Mouse (Mus musculus) brain, embryonic 14.5 days (tissue): Measurements from ENCODE around the gene Nfe2l2.

ENCODE experiments used
- CTCF ChIP-seq: fragments of 200-500 bp; IDR thresholded peaks from 2 replicates; pipeline ENCODE4 v1.5.1; 2012; ENCODE audit warnings: inconsistent platforms, mild to moderate bottlenecking, moderate library complexity, borderline replicate concordance; ENCODE audit not compliant: insufficient read depth, insufficient read length; ENCODE audit errors: extremely low read depth
- POLR2A ChIP-seq: fragments of 200-500 bp; IDR thresholded peaks from 2 replicates; pipeline ENCODE4 v1.6.1; 2012; ENCODE audit warnings: mild to moderate bottlenecking, inconsistent platforms, borderline replicate concordance; ENCODE audit not compliant: poor library complexity, insufficient read depth, insufficient read length, severe bottlenecking; ENCODE audit errors: extremely low read depth

DNA sequence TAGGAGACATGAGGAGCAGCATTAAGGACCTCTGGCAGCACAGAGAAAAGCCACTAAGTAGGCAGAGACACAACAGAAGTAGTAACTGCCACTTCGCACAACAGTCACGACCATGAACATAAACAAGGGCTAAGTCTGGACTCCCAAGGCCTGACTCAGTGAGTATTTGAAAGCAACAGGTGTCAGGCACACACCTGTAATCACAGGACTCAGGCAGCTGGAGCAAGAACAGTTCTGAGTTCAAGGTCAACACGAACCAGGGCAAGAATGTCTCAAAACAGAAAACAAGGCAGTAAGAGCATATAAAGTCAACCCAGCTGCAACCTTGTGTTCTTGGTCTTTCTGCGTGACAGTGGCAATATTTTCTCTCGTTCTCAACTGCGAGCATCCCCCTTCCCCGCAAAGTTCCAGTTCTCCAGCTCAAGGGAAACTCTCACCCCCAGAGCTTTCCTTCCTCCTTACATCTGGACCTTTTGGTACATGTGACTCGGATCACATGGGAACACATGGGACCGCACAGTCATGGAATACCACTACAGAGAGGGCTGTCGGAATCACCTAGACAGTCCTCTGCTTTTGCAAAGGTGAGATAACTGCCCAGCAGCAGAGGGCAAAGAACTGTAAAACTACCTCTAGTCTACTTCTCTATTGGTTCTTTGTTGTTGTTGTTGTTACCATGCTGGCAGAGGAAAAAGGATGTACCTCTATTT is 17.2 kb downstream of the Nfe2l2 start:
- TF ChIP-seq POLR2A (no peak), CTCF (no peak)
